Mouse (Mus musculus) liver, embryonic 14.5 days (tissue): ENCODE measurements around the gene Stim1. TPM values are rescaled to one million over a fixed set of nuclear protein-coding genes. Genes with fewer than 3 reads are reported as not detected.
"Not testable (repeated sequence)": the region's sequence is repeated elsewhere in the genome, so short reads cannot be mapped to it uniquely, and the experiment has no call there.

Source experiments
- ATAC-seq: fragments of 200-750 bp; cut with Nextera tagmentation; 2 replicates; pipeline ENCODE4 v1.8.0; 2017; ENCODE audit warnings: moderate number of reproducible peaks, mild to moderate bottlenecking, moderate library complexity; ENCODE audit not compliant: insufficient read depth
- DNase-seq, 3 experiments: peaks; one replicate each; pipeline ENCODE4 v3.0.0-alpha.2; 2012 to 2013; ENCODE audit warnings: low read depth in 3 of 3, low spot score in 3 of 3
- H3K27ac ChIP-seq: fragments of 300-500 bp; sonication (generic); 2 replicates; pipeline ENCODE4 v1.5.1; 2014; ENCODE audit warnings: moderate library complexity, mild to moderate bottlenecking, control low read depth, inconsistent platforms
- H3K27me3 ChIP-seq: fragments of 300-500 bp; sonication (generic); 2 replicates; pipeline ENCODE4 v1.6.1; 2014; ENCODE audit warnings: mild to moderate bottlenecking, low read length, moderate library complexity; ENCODE audit not compliant: control insufficient read depth, insufficient read depth
- H3K36me3 ChIP-seq: fragments of 300-500 bp; sonication (generic); replicated peaks from 2 replicates; pipeline ENCODE4 v1.6.1; 2014; ENCODE audit warnings: low read depth; ENCODE audit not compliant: control insufficient read depth, insufficient read depth
- H3K4me1 ChIP-seq, 2 experiments: fragments of 200-500 bp in 1 of 2; fragments of 300-500 bp in 1 of 2; sonication (generic) in 1 of 2; replicated peaks; 2 replicates each; pipeline ENCODE4 v1.6.1; 2012 to 2014; ENCODE audit warnings: antibody characterized with exemption in 1 of 2, inconsistent platforms in 1 of 2, low read length in 1 of 2; ENCODE audit not compliant: control insufficient read depth in 2 of 2, insufficient read depth in 2 of 2
- H3K4me2 ChIP-seq: fragments of 300-500 bp; sonication (generic); 2 replicates; pipeline ENCODE4 v1.6.1; 2014; ENCODE audit warnings: low read depth, mild to moderate bottlenecking, control low read depth, moderate library complexity
- H3K4me3 ChIP-seq, 2 experiments: fragments of 200-500 bp in 1 of 2; fragments of 300-500 bp in 1 of 2; sonication (generic) in 1 of 2; 2 replicates each; pipeline ENCODE4 v1.5.1; 2012 to 2014; ENCODE audit warnings: low read depth in 2 of 2, low read length in 2 of 2, mild to moderate bottlenecking in 2 of 2, control low read depth in 1 of 2, inconsistent platforms in 1 of 2, moderate library complexity in 1 of 2; ENCODE audit not compliant: insufficient read depth in 1 of 2
- H3K9ac ChIP-seq: fragments of 300-500 bp; sonication (generic); replicated peaks from 2 replicates; pipeline ENCODE4 v1.6.1; 2014; ENCODE audit warnings: mild to moderate bottlenecking, control low read depth, moderate library complexity
- H3K9me3 ChIP-seq: fragments of 300-500 bp; sonication (generic); 2 replicates; pipeline ENCODE4 v1.6.1; 2016; ENCODE audit warnings: low read length, mixed read lengths; ENCODE audit not compliant: control insufficient read depth
- CTCF ChIP-seq: IDR thresholded peaks from 2 replicates; pipeline ENCODE4 v1.5.1; 2016; ENCODE audit warnings: antibody characterized with exemption, low read depth, control low read depth
- EP300 ChIP-seq: IDR thresholded peaks from 2 replicates; pipeline ENCODE4 v1.6.1; 2016; ENCODE audit warnings: antibody characterized with exemption, low read depth
- WGBS: fragments of 180-500 bp; shearing (Covaris S2); extraction: QIAGEN DNeasy Blood & Tissue Kit; methylation state at CpG from one replicate; pipeline ENCODE4 v1.1.7; 2014; ENCODE audit not compliant: insufficient replicate concordance; 5-methylcytosine and 5-hydroxymethylcytosine counted together
- polyA plus RNA-seq, 2 experiments: library from polyadenylated mRNA; depleted of rRNA in 1 of 2; stranded (reverse) in 1 of 2; unstranded in 1 of 2; fragments of >200 nt; fragmentation: Nextera tagmentation in 1 of 2; extraction: Ambion mirVana in 1 of 2; gene quantifications; 2 replicates each; pipeline versions ENCODE4 v1.2.1 to v1.2.3; 2012 to 2014

Stim1 gene
- polyA plus RNA-seq, 2 experiments: 7.9 to 9.3 TPM

GRCm38 (mm10) chr7:102483665-102484064, 216.1 kb downstream of the Stim1 start:
- H3K4me2 ChIP-seq: no peak overlapping the region
- DNase-seq: no peak
- peaks cover 18 to 27% of the 10 kb centered on the region in 2 experiments for H3K4me1 ChIP-seq
- no peak overlapping the region for H3K9ac ChIP-seq
- no peaks in the 10 kb centered on the region for H3K27me3 ChIP-seq
- H3K27ac ChIP-seq: no peak overlapping the region
- WGBS: 80% methylated on average over 2 of the region's 2 CpGs
- no peak overlapping the region for H3K4me3 ChIP-seq
- no peaks in the 10 kb centered on the region for H3K36me3 ChIP-seq
- TF ChIP-seq CTCF (no peak), EP300 (no peak)
- no peaks in the 10 kb centered on the region for H3K9me3 ChIP-seq
- ATAC-seq: no peak

- not testable (repeated sequence) for DNase-seq, H3K4me3 ChIP-seq, H3K36me3 ChIP-seq, H3K9ac ChIP-seq, H3K27me3 ChIP-seq, H3K9me3 ChIP-seq, H3K4me2 ChIP-seq, H3K27ac ChIP-seq
- 61% methylated on average over 6 of the region's 8 CpGs for WGBS
- TF ChIP-seq CTCF: peak; percentile 29; the same call in 1 of the 2 replicates
- H3K4me1 ChIP-seq: peaks cover 18 to 27% of the 10 kb centered on the region in 2 experiments
- 0 out of 2 replicates have a peak, but pooled peaks have one; percentile 27 for ATAC-seq
These were observed 217.2 kb downstream of the Stim1 start for GRCm38 (mm10) chr7:102484766-102485165.

GRCm38 (mm10) chr7:102486105-102486504, 218.5 kb downstream of the Stim1 start:
- Histone ChIP-seq H3K4me2 (no peak overlapping the region; the same call in 1 of the 2 replicates), H3K4me3 (no peak overlapping the region), H3K36me3 (no peaks in the 10 kb centered on the region), H3K27ac (no peak overlapping the region), H3K9me3 (no peaks in the 10 kb centered on the region), H3K4me1 (peaks cover 18 to 27% of the 10 kb centered on the region in 2 experiments), H3K9ac (no peak overlapping the region; the same call in 1 of the 2 replicates), H3K27me3 (no peaks in the 10 kb centered on the region)
- peak; percentile 75 for ATAC-seq
- 10% methylated on average over 1 of the region's 1 CpGs for WGBS
- TF ChIP-seq CTCF: no peak
- TF ChIP-seq EP300: no peak
- DNase-seq: peak in 1 of 3 experiments; percentile 16

Other genes with a start within 250 kb of the Stim1 start
- 12.7 and 14.8 TPM in 2 replicates for gene Il18bp, start 249.1 kb upstream of the Stim1 start, polyA plus RNA-seq (2012; rRNA removed)
- 15.0 and 15.9 TPM in 2 replicates for gene Il18bp, start 249.1 kb upstream of the Stim1 start, polyA plus RNA-seq (2014; fragmentation: Nextera tagmentation; extraction: Ambion mirVana)
- 10.9 and 16.9 TPM in 2 replicates for gene Rnf121, start 202.3 kb upstream of the Stim1 start, polyA plus RNA-seq (2012; rRNA removed)
- gene Rnf121, start 202.3 kb upstream of the Stim1 start, polyA plus RNA-seq (2014; fragmentation: Nextera tagmentation; extraction: Ambion mirVana): 10.0 and 10.5 TPM in 2 replicates
- gene Xndc1, start 202.3 kb upstream of the Stim1 start, polyA plus RNA-seq (2012; rRNA removed): 14.7 and 16.0 TPM in 2 replicates
- 5.4 and 6.3 TPM in 2 replicates for gene Xndc1, start 202.3 kb upstream of the Stim1 start, polyA plus RNA-seq (2014; fragmentation: Nextera tagmentation; extraction: Ambion mirVana)
- gene Xntrpc, start 202.1 kb upstream of the Stim1 start, polyA plus RNA-seq (2012; rRNA removed): 1.1 and 1.5 TPM in 2 replicates
- 0.20 and 0.36 TPM in 2 replicates for gene Xntrpc, start 202.1 kb upstream of the Stim1 start, polyA plus RNA-seq (2014; fragmentation: Nextera tagmentation; extraction: Ambion mirVana)
- gene Trpc2, start 184.7 kb upstream of the Stim1 start, polyA plus RNA-seq (2012; rRNA removed): 0.12 TPM in 1 of 2 replicates, not detected in the other
- gene Trpc2, start 184.7 kb upstream of the Stim1 start, polyA plus RNA-seq (2014; fragmentation: Nextera tagmentation; extraction: Ambion mirVana): not detected in 2 replicates
- 0.04 TPM in 1 of 2 replicates, not detected in the other for gene Art1, start 166.1 kb upstream of the Stim1 start, polyA plus RNA-seq (2012; rRNA removed)
- not detected in 2 replicates for gene Art1, start 166.1 kb upstream of the Stim1 start, polyA plus RNA-seq (2014; fragmentation: Nextera tagmentation; extraction: Ambion mirVana)
- gene Art5, start 158.3 kb upstream of the Stim1 start, polyA plus RNA-seq (2012; rRNA removed): 0.08 and 0.10 TPM in 2 replicates
- gene Art5, start 158.3 kb upstream of the Stim1 start, polyA plus RNA-seq (2014; fragmentation: Nextera tagmentation; extraction: Ambion mirVana): 0.15 and 0.20 TPM in 2 replicates
- gene Chrna10, start 151.0 kb upstream of the Stim1 start, polyA plus RNA-seq (2012; rRNA removed): not detected in 2 replicates
- not detected in 2 replicates for gene Chrna10, start 151.0 kb upstream of the Stim1 start, polyA plus RNA-seq (2014; fragmentation: Nextera tagmentation; extraction: Ambion mirVana)
- 7.0 and 8.8 TPM in 2 replicates for gene Nup98, start 57.6 kb upstream of the Stim1 start, polyA plus RNA-seq (2012; rRNA removed)
- 16.3 and 17.4 TPM in 2 replicates for gene Nup98, start 57.6 kb upstream of the Stim1 start, polyA plus RNA-seq (2014; fragmentation: Nextera tagmentation; extraction: Ambion mirVana)
- 14.5 and 15.4 TPM in 2 replicates for gene Pgap2, start 57.6 kb upstream of the Stim1 start, polyA plus RNA-seq (2012; rRNA removed)
- gene Pgap2, start 57.6 kb upstream of the Stim1 start, polyA plus RNA-seq (2014; fragmentation: Nextera tagmentation; extraction: Ambion mirVana): 18.0 and 20.2 TPM in 2 replicates
- gene Rhog, start 11.8 kb upstream of the Stim1 start, polyA plus RNA-seq (2012; rRNA removed): 31.4 and 35.9 TPM in 2 replicates
- gene Rhog, start 11.8 kb upstream of the Stim1 start, polyA plus RNA-seq (2014; fragmentation: Nextera tagmentation; extraction: Ambion mirVana): 53.4 and 55.6 TPM in 2 replicates
- gene Rrm1, start 173.9 kb downstream of the Stim1 start, polyA plus RNA-seq (2012; rRNA removed): 67.5 and 107 TPM in 2 replicates
- 185 and 196 TPM in 2 replicates for gene Rrm1, start 173.9 kb downstream of the Stim1 start, polyA plus RNA-seq (2014; fragmentation: Nextera tagmentation; extraction: Ambion mirVana)
- gene Olfr543, start 213.9 kb downstream of the Stim1 start, polyA plus RNA-seq (2012; rRNA removed): not detected in 2 replicates
- gene Olfr543, start 213.9 kb downstream of the Stim1 start, polyA plus RNA-seq (2014; fragmentation: Nextera tagmentation; extraction: Ambion mirVana): 0.37 and 0.39 TPM in 2 replicates
- gene Olfr544, start 220.5 kb downstream of the Stim1 start, polyA plus RNA-seq (2012; rRNA removed): not detected in 2 replicates
- 0.04 and 0.17 TPM in 2 replicates for gene Olfr544, start 220.5 kb downstream of the Stim1 start, polyA plus RNA-seq (2014; fragmentation: Nextera tagmentation; extraction: Ambion mirVana)
- not detected in 2 replicates for gene Olfr545, start 231.8 kb downstream of the Stim1 start, polyA plus RNA-seq (2012; rRNA removed)
- not detected in 2 replicates for gene Olfr545, start 231.8 kb downstream of the Stim1 start, polyA plus RNA-seq (2014; fragmentation: Nextera tagmentation; extraction: Ambion mirVana)